Mouse (Mus musculus) kidney, postnatal 36 days (tissue): ENCODE results near the gene Slc12a4.
"Not testable (repeated sequence)": the region's sequence is repeated elsewhere in the genome, so short reads cannot be mapped to it uniquely, and the experiment has no call there.

ENCODE experiments used
- DNase-seq, 2 experiments: peaks; one replicate each; pipeline ENCODE4 v3.0.0; 2021 to 2022; ENCODE audit warnings: mixed read lengths in 2 of 2

Gene Slc12a4

DNA sequence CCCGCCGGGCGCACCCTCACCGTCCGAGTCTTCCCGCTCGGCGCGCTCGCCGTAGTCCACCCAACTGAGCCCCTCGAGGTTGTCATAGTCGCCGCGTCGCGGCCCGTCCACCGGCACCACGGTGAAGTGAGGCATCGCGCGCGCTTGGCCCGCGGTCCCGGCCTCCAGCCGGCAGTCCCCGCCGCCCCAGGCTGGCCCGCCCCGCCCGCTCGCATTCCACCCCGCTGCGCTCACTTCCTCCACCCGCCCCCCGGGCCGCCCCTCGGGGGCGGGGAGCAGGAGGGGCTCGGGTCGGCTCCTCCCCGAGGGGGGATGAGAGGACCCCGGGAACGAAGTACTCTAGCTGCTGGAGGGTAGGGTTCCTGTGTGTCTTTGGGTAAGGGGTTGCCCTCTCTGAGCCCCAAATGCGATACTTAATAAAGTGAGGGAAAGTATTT is at the start of gene Slc12a4:
Slc12a4 (minus strand) TSS at position 193 of the 437 bp plus-strand sequence.
- DNase-seq, result peak; percentile 73 to 90

DNA sequence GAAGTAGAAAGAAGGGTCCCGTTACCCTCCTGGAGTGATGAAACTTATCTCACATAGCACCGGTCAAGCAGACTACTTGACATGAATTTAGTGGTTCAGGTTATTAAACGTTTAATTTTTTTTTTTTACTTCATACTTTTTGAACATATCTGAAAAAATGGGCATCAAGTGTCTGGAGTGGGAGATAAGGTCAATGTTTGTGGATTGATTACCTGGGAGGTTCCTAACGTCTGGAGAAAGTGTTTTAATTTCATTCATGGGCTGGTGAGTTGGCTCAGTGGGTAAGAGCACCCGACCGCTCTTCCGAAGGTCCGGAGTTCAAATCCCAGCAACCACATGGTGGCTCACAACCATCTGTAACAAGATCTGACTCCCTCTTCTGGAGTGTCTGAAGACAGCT is 46.3 kb upstream of the Slc12a4 start:
- DNase-seq, result not testable (repeated sequence)

DNA sequence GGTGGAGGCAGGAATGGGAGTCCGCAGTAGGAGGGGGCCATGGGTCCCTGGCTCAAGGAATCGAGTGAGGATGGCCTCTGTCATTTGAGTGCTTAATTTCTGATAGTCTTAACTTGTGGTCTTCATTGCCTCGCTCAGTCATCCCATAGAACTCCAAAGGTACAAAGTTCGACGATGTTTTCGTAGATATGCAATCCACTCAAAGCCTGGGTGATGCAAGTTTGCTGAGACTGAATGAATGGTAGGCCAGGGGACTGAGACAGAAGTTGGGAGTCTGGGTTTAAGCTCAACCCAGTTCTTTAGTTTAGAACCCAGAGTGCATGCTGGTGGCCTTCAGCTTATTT is 45.7 kb upstream of the Slc12a4 start, which contains the start of gene Ddx28:
Ddx28 (minus strand) TSS at position 240 of the 344 bp plus-strand sequence.
- no peak for DNase-seq

DNA sequence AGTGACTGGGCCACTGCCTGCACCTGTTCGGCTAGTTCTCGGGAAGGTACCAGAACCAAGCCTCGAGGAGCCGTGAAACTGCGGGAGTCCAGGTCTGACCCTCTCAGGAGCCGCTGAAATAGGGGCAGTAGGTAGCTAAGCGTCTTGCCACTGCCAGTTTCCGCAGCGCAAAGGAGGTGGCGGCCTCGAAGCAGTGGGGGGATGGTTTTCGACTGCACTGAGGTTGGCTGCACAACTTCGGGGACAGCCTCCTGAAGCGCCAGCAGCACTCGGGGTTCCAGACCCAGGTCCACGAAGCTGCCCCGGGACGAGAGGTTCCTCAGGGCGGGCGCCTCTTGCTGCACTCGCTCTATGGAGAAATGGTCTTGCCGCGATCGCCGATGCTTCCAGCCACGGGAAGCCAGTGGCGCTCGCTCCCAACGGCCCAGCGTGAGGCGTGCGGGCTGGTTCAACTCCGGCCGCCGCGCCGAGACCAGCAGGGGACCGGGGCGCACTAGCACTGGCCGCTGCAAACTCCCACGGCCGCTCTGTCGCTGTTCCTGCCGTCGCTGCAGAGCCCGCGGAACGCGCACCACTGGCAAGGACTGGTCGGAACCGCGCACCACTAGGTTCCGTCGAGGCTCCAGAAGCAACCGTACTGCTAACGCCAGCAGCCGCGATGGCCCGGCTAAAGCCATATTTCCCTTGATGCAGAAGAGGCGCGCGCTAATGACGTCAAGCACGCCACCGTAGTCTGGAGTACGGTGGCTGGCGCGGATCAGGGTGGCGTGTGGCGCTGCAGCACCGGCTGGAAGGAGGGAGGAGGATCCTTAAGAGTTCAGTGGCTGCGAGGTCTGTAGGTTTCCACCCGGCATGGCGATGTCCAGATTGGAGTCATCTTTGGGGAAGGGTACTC is 45.1 kb upstream of the Slc12a4 start:
- DNase-seq, result peak; percentile 94 to 97

DNA sequence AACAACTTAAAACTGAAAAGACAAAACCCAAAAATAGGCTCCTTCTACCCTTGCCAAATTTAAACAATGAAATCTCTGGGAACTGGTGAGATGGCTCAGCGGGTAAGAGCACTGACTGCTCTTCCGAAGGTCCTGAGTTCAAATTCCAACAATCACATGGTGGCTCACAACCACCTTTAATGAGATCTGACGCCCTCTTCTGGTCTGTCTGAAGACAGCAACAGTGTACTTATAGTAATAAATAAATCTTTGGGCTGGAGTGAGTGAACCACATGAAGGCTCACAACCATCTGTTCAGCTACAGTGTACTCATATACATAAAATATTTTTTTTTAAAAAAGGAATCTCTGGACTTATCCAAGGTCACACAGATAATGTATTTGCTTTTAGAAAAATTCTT is 42.0 kb upstream of the Slc12a4 start:
- peak in 1 of 2 experiments; percentile 13 for DNase-seq

DNA sequence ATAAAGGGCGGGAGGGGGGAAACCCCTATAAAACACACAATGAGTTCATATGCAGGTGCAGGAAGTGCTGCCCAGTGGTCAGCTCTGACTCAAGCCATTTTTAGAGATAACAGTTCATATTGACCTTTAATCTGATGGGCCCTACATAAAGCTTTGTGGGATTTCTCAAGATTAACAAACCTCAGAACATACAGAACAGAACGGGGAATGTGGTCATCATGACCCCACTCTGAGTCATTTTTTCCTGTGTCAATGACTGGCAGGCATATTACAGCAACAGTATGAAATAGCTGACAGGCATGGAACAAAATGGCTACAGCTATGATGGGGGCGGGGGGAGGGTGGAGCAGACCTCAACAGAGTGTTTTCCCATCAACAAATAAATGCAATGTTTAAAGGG is 41.2 kb upstream of the Slc12a4 start:
- no peak for DNase-seq

DNA sequence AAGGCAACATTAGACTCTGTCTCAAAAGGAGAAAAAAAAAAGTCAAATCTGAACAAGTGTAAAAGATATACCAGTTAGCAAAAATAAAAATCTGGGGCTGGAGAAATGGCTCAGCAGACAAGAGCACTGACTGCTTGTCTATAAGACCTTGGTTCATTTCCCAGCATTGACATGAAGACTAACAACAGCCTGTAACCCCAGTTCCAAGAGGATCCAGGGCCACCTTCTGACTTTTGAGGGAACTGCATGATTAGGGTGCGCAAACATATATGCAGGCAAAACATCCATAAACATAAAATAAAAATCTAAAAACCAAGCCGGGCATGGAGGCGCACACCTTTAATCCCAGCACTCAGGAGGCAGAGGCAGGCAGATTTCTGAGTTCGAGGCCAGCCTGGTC is 40.5 kb upstream of the Slc12a4 start:
- DNase-seq, result peak in 1 of 2 experiments; percentile 32

DNA sequence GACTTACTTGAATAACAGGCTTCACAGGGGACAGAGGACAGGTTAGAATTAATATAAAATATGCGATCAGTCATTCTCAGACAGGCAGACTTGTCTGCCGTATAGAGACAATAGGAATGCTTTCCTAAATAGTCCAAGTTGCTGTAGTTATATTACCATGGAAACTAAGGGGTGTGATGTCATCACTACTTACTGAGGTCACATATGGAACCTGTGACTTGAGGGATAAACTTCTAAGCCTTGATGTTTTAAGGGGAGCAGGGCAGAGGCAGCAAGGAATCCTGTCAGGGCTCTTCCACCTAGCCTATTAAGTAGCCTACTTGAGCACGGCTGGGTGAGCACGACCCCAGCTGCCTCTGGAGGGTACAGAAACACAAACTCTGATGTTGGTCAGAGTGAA is 40.0 kb upstream of the Slc12a4 start, which contains the start of gene Dpep2nb:
Dpep2nb (minus strand) TSS at position 101 of the 400 bp plus-strand sequence.
- no peak for DNase-seq

DNA sequence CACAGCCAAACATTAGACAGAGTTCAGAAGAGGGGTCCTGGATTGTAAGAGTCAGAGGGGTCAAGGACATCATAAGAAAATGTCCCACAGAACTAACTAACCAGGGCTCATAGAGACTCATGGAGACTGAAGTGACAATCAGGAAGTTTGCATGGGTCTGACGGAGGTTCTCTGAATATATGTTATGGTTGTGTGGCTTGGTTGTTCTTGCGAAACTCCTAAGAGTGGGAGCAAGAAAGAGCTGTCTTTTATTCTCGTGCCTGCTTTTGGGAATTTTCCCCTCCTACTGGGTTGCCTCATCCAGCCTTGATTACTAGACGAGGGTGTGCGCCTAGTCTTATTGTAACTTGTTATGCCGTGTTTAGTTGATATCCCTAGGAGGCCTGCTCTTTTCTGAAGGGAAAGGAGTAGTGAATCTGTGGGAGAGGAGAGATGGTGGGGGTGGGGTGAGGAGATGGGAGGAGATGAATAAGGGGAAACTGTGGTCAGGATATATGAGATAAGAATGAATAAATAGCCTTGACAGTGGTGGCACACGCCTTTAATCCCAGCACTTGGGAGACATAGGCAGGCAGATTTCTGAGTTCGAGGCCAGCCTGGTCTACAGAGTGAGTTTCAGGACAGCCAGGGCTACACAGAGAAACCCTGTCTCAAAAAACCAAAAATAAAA is 38.8 kb upstream of the Slc12a4 start:
- no peak for DNase-seq

DNA sequence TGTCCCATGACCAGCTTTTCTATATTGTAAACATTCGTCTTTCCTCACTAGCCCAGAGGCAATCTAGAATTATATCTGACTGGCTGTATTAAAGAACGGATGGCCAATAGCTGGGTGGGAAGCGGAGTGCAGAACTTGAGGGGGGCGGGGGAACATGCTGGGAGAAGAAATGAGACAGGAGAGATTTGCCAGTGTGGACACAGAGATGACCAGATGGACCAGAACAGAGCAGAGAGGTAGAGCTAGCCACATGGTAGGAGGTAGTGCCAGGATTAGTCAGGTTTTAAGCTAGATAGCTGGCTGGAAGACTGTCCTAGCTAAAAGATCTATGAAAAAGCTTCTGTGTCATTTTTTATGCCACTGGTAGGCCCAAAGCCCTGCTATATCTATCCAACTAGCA is 36.0 kb upstream of the Slc12a4 start:
- DNase-seq, result no peak

DNA sequence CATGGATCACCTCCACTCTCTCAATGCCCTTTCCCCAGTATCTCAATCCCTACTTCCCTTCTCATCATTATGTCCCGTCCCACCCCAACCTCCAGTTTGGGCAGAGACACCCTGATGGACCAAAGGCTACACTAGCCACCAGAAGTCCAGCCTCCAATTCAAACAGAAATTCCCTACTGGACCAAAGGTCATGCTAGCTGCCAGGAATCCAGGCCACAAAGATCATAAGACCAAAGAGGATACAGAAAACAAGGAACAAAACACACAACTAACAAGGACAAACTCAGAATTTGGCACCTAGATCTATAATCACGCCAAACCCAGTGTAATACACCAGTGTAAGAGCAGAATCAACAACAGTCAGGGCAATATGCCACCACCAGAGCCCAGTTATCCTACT is 33.1 kb upstream of the Slc12a4 start:
- DNase-seq, result peak; percentile 49 to 75

DNA sequence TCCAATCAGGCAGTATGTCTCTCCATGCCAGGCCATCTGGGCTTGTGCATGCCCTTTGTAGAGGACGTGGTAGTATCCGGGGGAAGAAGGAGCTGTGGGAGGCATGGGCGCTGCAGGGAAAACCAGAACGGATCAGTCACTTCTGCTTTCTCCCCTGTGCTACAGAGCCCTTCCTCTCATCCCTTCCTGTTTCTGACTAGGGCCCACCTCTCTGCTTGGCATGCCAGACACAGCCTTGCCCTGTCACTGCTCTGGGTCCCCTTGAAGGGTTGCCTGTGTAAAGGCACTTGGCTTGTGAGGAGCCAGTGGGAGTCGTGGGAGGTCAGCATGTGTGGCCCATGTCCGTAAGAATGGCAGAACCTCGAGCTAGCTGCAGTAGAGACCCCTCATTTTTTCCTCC is 30.5 kb upstream of the Slc12a4 start:
- peak in 1 of 2 experiments; percentile 2 for DNase-seq

DNA sequence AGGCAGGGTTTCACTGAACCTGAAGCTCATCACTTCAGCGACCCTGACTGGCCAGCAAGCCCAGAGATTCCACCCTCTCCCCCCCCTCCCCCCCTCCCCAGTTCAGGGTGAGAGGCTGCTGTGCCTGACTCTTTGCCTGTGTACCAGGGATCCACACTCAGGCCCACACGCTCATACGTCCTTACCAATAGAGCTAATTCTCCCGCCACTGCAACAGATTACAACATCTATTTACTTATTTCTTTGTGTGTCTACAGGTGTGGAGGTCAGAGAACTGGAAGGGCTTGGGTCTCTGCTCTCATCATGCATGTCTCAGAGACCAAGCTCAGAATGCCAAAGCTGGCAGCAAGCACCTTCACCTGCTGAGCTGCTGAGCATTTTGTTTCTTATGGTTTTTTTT is 27.3 kb upstream of the Slc12a4 start:
- DNase-seq, result no peak

DNA sequence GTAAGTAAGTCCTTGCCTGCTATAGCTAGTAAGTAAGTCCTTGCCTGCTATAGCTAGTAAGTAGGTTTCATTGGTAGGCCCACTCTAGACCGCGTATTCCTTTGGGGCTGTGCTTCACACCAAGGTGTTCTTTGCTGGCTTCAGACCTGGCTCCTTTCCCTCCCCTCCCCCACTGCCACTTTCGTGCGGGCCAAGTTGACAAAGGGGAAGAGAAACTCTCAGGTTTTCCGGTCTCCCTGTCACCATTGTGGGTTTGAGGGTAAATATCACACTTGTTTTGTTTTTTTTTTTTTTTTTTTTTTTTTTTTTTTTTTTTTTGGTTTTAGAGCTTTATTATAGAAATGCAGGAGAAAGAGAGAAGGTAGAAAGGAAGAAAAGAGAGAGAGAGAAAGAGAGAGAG is 26.6 kb upstream of the Slc12a4 start:
- DNase-seq, result peak in 1 of 2 experiments; percentile 29

DNA sequence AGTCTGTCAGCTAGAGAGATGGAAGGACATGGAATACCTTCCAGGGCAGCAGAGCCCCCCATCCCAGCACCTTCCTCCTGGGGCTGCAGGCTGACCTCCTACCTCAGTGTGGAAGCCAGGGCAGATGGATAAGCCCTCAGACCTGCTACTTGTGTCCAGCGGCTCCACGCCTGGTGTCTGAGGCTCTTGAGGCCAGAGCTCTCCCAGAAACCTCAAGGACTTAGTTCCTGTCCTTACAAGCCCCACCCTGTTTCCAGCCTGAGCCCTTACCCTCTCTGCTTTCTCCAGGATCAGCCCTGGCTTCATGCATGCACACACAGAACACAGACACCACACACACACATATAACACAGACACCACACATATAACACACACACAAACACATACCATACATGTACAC is 25.6 kb upstream of the Slc12a4 start:
- no peak for DNase-seq

DNA sequence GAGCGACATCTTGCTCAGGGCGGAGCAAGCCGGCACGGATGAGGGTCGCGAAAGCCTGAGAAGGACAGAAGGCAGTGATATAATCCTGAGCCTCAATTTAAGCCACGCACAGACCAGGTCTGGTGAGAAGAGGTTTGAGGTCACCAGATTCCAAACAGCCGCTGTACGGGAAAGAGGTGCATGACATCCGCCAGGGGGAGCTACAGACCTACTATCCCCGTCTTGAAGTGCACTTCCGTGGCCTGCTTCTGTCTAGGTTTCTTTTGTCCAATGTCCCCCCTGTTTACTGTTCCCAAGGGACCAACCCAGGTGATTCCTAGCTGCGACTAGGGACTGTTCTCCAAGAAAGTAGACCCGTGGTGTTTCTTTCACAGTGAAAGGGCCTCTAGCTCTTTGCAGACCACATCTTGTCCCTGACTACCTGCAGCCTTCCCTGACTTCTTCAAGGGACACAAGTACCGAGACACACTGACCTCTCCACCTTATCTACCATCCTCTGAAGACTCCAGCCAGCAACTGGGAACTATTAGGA is 25.0 kb upstream of the Slc12a4 start, which contains the start of gene Dus2:
Dus2 (plus strand) TSS at position 482 of the 532 bp plus-strand sequence.
- DNase-seq, result peak; percentile 78 to 93

DNA sequence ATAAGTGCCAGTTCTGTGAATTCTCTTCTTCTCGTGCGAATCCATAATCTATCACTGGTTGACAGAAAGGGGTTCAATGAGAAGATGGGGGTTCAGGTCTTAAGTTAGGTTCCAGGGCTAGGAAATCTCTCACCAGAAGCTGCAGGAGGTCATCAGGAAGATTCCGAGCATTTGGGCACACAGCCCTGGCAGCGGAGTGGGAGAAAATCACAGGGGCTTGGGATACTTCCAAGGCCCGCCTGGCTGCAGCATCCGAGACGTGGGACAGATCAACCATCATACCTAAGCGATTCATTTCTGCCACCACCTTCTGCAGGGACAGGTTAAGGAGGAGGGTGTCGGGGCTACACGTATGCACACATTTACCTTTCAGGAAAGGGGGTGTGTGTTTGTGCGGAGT is 22.6 kb upstream of the Slc12a4 start:
- no peak for DNase-seq

DNA sequence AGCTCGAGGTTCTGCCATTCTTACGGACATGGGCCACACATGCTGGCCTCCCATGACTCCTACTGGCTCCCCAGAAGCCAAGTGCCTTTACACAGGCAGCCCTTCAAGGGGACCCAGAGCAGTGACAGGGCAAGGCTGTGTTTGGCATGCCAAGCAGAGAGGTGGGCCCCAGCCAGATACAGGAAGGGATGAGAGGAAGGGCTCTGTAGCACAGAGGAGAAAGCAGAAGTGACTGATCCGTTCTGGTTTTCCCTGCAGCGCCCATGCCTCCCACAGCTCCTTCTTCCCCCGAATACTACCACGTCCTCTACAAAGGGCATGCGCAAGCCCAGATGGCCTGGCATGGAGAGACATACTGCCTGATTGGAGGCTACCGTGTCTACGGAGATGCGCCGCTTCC is 17.5 kb upstream of the Slc12a4 start:
- DNase-seq, result not testable (repeated sequence)

DNA sequence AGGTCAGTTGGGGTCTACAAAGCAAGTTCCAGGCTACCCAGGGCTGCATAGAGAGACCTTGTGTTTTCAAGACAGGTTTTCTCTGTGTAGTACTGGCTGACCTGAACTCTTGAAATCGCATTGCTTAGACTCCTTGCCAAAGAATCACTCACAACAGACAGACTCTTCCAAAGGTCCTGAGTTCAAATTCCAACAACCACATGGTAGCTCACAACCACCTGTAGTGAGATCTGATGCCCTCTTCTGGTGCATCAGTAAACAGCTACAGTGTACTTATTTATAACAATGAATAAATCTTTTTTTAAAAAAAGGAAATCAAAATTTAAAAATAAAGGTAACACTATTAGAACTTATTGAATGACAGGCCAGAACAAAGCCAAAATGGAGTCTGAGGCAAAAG is 15.2 kb upstream of the Slc12a4 start:
- no peak for DNase-seq

DNA sequence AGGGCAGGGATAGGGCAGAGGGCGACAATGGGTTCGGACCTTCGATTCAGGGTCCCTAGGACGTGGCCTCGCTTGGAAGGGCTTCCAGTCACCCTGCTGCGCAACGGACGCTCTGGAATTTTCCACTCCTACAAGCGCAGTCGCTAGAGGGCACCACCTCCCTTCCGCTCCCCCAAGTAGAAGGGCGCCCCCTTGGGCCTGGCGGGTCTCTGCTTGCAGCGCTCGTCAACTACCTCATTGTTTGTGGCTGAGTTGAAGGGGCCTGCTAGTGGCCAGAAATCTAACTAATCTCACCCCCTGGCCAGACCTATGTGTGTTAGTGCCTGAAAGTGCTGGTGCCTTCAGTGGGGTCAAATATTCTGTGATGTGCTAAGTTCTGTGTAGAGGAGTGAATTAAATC is 13.4 kb upstream of the Slc12a4 start, which contains the start of gene Dpep3:
Dpep3 (minus strand) TSS at position 105 of the 400 bp plus-strand sequence.
- DNase-seq, result no peak

DNA sequence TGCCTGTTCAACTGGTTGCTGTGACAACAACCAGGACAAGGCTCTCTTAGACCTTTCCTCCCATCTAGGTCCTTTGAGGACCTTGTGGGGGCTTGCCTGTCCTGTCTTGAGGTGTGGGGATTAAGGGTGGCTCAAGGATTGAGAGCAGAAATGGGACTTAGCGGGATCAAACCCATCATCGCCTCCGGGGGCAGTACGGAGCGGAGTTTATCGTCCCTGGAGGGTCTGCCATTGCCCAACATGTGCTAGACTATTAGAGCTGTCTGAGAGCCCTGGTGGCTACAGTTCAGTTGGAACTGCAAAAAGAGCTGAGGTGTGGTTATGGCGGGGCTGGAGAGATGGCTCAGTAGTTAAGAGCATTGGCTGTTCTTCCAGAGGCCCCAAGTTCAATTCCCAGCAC is 9.5 kb upstream of the Slc12a4 start:
- no peak for DNase-seq

DNA sequence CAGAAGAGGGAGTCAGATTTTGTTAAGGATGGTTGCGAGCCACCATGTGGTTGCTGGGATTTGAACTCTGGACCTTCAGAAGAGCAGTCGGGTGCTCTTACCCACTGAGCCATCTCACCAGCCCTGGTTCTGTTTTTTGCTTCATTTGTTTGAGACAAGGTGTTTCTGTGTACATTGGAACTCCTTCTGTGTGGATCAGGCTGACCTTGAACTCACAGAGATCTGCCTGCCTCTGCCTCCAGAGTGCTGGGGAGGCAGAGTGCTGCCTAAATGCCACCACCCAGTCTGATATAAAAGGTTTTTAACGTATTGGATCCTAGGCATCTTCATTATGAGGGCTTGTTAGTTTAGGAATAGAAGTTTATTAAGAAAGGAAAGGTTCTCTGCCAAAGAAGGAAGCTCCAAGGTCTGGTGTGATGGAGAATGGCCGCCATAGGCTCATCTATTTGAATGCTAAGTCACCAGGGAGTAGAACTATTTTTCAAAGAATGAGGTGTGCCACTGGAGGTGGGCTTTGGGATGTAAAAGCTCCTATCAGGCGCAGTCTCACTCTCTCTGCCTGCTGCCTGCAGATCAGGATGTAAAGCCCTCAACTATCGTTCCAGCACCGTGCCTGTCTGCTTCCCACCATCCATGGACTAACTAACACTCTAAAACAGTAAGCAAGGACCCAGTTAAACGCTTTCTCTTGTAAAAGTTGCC is 5.3 kb upstream of the Slc12a4 start:
- DNase-seq, result no peak

DNA sequence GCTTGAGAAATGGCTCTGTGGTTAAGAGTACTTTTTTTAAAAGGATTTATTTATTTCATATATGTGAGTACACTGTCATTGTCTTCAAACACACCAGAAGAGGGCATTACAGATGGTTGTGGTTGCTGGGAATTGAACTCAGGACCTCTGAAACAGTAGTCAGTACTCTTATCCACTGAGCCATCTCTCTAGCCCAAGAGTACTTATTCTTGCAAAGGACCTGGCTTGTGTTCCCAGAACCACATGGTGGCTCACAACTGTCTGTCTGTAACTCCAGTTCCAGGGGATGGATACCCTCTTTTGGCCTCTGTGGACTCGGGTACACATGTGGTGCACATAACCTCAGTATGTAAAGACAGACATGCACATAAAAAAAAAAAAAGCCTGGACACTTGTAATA is 3.5 kb upstream of the Slc12a4 start:
- no peak for DNase-seq
